Mouse (Mus musculus) left cerebral cortex, adult 2 months (tissue): ENCODE results near the gene Amd2. TPM values are rescaled to one million over a fixed set of nuclear protein-coding genes. Genes with fewer than 3 reads are reported as not detected.

ENCODE experiments used
- DNase-seq, 2 experiments: peaks; one replicate each; pipeline ENCODE4 v3.0.0; 2021 to 2022; ENCODE audit warnings: low spot score in 2 of 2, mixed read lengths in 1 of 2; ENCODE audit errors: extremely low spot score in 1 of 2
- H3K27ac ChIP-seq: fragments of 200-600 bp; 2 replicates; pipeline ENCODE4 v1.8.1; 2022
- H3K4me3 ChIP-seq: fragments of 200-600 bp; 2 replicates; pipeline ENCODE4 v1.8.1; 2022
- CTCF ChIP-seq: fragments of 200-600 bp; IDR thresholded peaks from 2 replicates; pipeline ENCODE4 v1.8.1; 2022; ENCODE audit warnings: antibody characterized with exemption, mild to moderate bottlenecking, moderate library complexity
- intact Hi-C: fragments of 180-260 bp; cut with DNase I; formaldehyde crosslinking; loops from one replicate; pipeline ENCODE4 v1.15.1; 2025
- long read RNA-seq, 2 experiments: library from polyadenylated mRNA; stranded (forward); transcript quantifications; one replicate each; pipeline ENCODE4 v2.0.0; 2021; ENCODE audit warnings: borderline mapping rate in 2 of 2
- total RNA-seq, 2 experiments: library from RNA; stranded (reverse); gene quantifications; 2 replicates each; pipeline ENCODE4 v1.2.3; 2021

Gene Amd2
- total RNA-seq: 10 to 100 TPM; 25.2 to 30.8 TPM
- long read RNA-seq, experiment 1, transcript Amd2-201 (1 exons, 3,218 nt): major isoform, 63 of 63 reads
- long read RNA-seq, experiment 1, partial matches to known transcripts: 0 of 63 reads
- long read RNA-seq, experiment 1, other reads (novel, unspliced or antisense): 0 of 63 reads
- long read RNA-seq, experiment 2, transcript Amd2-201 (1 exons, 3,218 nt): major isoform, 55 of 55 reads
- long read RNA-seq, experiment 2, partial matches to known transcripts: 0 of 55 reads
- long read RNA-seq, experiment 2, other reads (novel, unspliced or antisense): 0 of 55 reads

DNA sequence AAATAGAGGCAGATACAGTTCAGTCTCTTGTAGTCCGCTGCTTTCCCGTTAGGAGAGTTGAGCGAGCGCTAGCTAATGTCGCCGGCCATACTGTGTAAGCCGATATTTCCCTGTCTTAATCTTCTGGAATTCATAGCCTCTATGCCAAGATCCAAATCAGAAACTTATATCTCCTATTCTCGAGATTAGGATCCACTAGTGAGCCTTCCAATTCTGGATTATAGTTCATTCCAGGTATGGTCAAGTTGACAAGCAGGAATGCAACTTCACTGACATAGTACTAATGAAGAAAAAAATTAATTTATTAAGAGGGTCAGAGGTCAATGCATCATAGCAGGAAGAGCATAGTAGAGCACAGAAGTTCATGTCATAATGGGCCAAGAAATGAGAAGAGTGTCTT, at the start of gene Amd2:
Amd2 (minus strand) TSS at position 101 of the 400 bp plus-strand sequence.
- Histone ChIP-seq H3K27ac (no peak within 1 kb of the TSS), H3K4me3 (no peak within 1 kb of the TSS)
- intact Hi-C loops: no loop called here
- no peak for TF ChIP-seq CTCF
- no peak for DNase-seq

- Histone ChIP-seq H3K27ac (no peak overlapping the region), H3K4me3 (no peak overlapping the region)
- no peak for DNase-seq
- intact Hi-C loops: no loop called here
- no peak for TF ChIP-seq CTCF
Measured at GRCm38 (mm10) chr10:35761280-35761679, 49.6 kb upstream of the Amd2 start.

GRCm38 (mm10) chr10:35737639-35738038, 25.9 kb upstream of the Amd2 start:
- Histone ChIP-seq H3K4me3 (no peak overlapping the region), H3K27ac (no peak overlapping the region)
- intact Hi-C loops: no loop called here
- DNase-seq: no peak
- TF ChIP-seq CTCF: no peak

- Histone ChIP-seq H3K4me3 (no peak overlapping the region), H3K27ac (no peak overlapping the region)
- DNase-seq: no peak
- intact Hi-C loops: no loop called here
- no peak for TF ChIP-seq CTCF
Measured at GRCm38 (mm10) chr10:35714266-35714665, 2.6 kb upstream of the Amd2 start.
